Mouse (Mus musculus): Measurements from ENCODE around the gene Xbp1. TPM values are rescaled to one million over a fixed set of nuclear protein-coding genes. Genes with fewer than 3 reads are reported as not detected.
"Not testable (repeated sequence)": the region's sequence is repeated elsewhere in the genome, so short reads cannot be mapped to it uniquely, and the experiment has no call there.

Xbp1 gene
- polyA plus RNA-seq (2014; fragmentation: Nextera tagmentation; extraction: Ambion mirVana): 149 TPM in 2 replicates

GRCm38 (mm10) chr11:5520412-5521265 lies at the start of gene Xbp1:
Gene Xbp1, plus strand, starts transcription at chr11:5520659.
- Histone ChIP-seq H3K4me2 (peak within 1 kb of the TSS; percentile 88), H3K36me3 (ENCODE audit: control insufficient read depth, insufficient read depth, low read length) (peaks cover 25% of the 10 kb centered on the region), H3K9me3 (ENCODE audit: control insufficient read depth, low read length) (no peaks in the 10 kb centered on the region), H3K27me3 (replicated peaks; ENCODE audit: control insufficient read depth, insufficient read depth, low read length) (no peaks in the 10 kb centered on the region), H3K9ac (ENCODE audit: low read depth, low read length) (peak within 1 kb of the TSS; percentile 99), H3K27ac (ENCODE audit: low read depth, low read length) (peak within 1 kb of the TSS; percentile 96), H3K4me3 (ENCODE audit: low read depth, low read length) (peak within 1 kb of the TSS; percentile 95), H3K4me1 (replicated peaks; ENCODE audit: control insufficient read depth, insufficient read depth, low read length) (peaks cover 8% of the 10 kb centered on the region)
- ATAC-seq (replicated peaks; ENCODE audit: low FRiP score) (peak; percentile 97), DNase-seq (ENCODE audit: low spot score) (peak; percentile 99)
- under 1% methylated on average over 65 of the region's 72 CpGs for WGBS

- DNase-seq (ENCODE audit: low spot score): peak; percentile 51
- no peaks in the 10 kb centered on the region for H3K36me3 ChIP-seq (ENCODE audit: control insufficient read depth, insufficient read depth, low read length)
- no peak for ATAC-seq (replicated peaks; ENCODE audit: low FRiP score)
- H3K9ac ChIP-seq (ENCODE audit: low read depth, low read length): no peak overlapping the region
- no peak overlapping the region for H3K27ac ChIP-seq (ENCODE audit: low read depth, low read length)
- H3K9me3 ChIP-seq (ENCODE audit: control insufficient read depth, low read length): no peaks in the 10 kb centered on the region
- H3K4me3 ChIP-seq (ENCODE audit: low read depth, low read length): no peak overlapping the region
- no peaks in the 10 kb centered on the region for H3K27me3 ChIP-seq (replicated peaks; ENCODE audit: control insufficient read depth, insufficient read depth, low read length)
- no peaks in the 10 kb centered on the region for H3K4me1 ChIP-seq (replicated peaks; ENCODE audit: control insufficient read depth, insufficient read depth, low read length)
- no peak overlapping the region for H3K4me2 ChIP-seq
- 16% methylated on average over 5 of the region's 5 CpGs for WGBS
Measured at GRCm38 (mm10) chr11:5474130-5474529, 46.3 kb upstream of the Xbp1 start.

GRCm38 (mm10) chr11:5475556-5476118 lies 44.8 kb upstream of the Xbp1 start:
- H3K9ac ChIP-seq (ENCODE audit: low read depth, low read length); H3K4me3 ChIP-seq (ENCODE audit: low read depth, low read length); H3K9me3 ChIP-seq (ENCODE audit: control insufficient read depth, low read length); H3K27me3 ChIP-seq (replicated peaks; ENCODE audit: control insufficient read depth, insufficient read depth, low read length); H3K27ac ChIP-seq (ENCODE audit: low read depth, low read length); H3K36me3 ChIP-seq (ENCODE audit: control insufficient read depth, insufficient read depth, low read length); DNase-seq (ENCODE audit: low spot score); ATAC-seq (replicated peaks; ENCODE audit: low FRiP score); H3K4me2 ChIP-seq; H3K4me1 ChIP-seq (replicated peaks; ENCODE audit: control insufficient read depth, insufficient read depth, low read length): not testable (repeated sequence)
- WGBS: 100% methylated on average over 2 of the region's 2 CpGs

- Histone ChIP-seq H3K27me3 (replicated peaks; ENCODE audit: control insufficient read depth, insufficient read depth, low read length) (no peaks in the 10 kb centered on the region), H3K36me3 (ENCODE audit: control insufficient read depth, insufficient read depth, low read length) (no peaks in the 10 kb centered on the region), H3K4me2 (no peak overlapping the region), H3K4me3 (ENCODE audit: low read depth, low read length) (no peak overlapping the region), H3K27ac (ENCODE audit: low read depth, low read length) (no peak overlapping the region), H3K4me1 (replicated peaks; ENCODE audit: control insufficient read depth, insufficient read depth, low read length) (no peaks in the 10 kb centered on the region), H3K9ac (ENCODE audit: low read depth, low read length) (no peak overlapping the region), H3K9me3 (ENCODE audit: control insufficient read depth, low read length) (no peaks in the 10 kb centered on the region)
- ATAC-seq (replicated peaks; ENCODE audit: low FRiP score) (no peak), DNase-seq (ENCODE audit: low spot score) (no peak)
- 69% methylated on average over 4 of the region's 4 CpGs for WGBS
Measured at GRCm38 (mm10) chr11:5476806-5477205, 43.7 kb upstream of the Xbp1 start.

- no peaks in the 10 kb centered on the region for H3K36me3 ChIP-seq (ENCODE audit: control insufficient read depth, insufficient read depth, low read length)
- 67% methylated on average over 7 of the region's 7 CpGs for WGBS
- no peak for ATAC-seq (replicated peaks; ENCODE audit: low FRiP score)
- no peak for DNase-seq (ENCODE audit: low spot score)
- H3K27me3 ChIP-seq (replicated peaks; ENCODE audit: control insufficient read depth, insufficient read depth, low read length): no peaks in the 10 kb centered on the region
- H3K4me1 ChIP-seq (replicated peaks; ENCODE audit: control insufficient read depth, insufficient read depth, low read length): no peaks in the 10 kb centered on the region
- H3K9me3 ChIP-seq (ENCODE audit: control insufficient read depth, low read length): no peaks in the 10 kb centered on the region
- no peak overlapping the region for H3K27ac ChIP-seq (ENCODE audit: low read depth, low read length)
- no peak overlapping the region for H3K9ac ChIP-seq (ENCODE audit: low read depth, low read length)
- no peak overlapping the region for H3K4me2 ChIP-seq
- H3K4me3 ChIP-seq (ENCODE audit: low read depth, low read length): no peak overlapping the region
Measured at GRCm38 (mm10) chr11:5478193-5478592, 42.3 kb upstream of the Xbp1 start.

GRCm38 (mm10) chr11:5478831-5479230 lies 41.6 kb upstream of the Xbp1 start:
- H3K9ac ChIP-seq (ENCODE audit: low read depth, low read length): no peak overlapping the region
- DNase-seq (ENCODE audit: low spot score) (no peak), ATAC-seq (replicated peaks; ENCODE audit: low FRiP score) (no peak)
- H3K4me3 ChIP-seq (ENCODE audit: low read depth, low read length): no peak overlapping the region
- H3K4me2 ChIP-seq: no peak overlapping the region
- 82% methylated on average over 3 of the region's 3 CpGs for WGBS
- H3K27ac ChIP-seq (ENCODE audit: low read depth, low read length): no peak overlapping the region
- no peaks in the 10 kb centered on the region for H3K4me1 ChIP-seq (replicated peaks; ENCODE audit: control insufficient read depth, insufficient read depth, low read length)
- H3K9me3 ChIP-seq (ENCODE audit: control insufficient read depth, low read length): no peaks in the 10 kb centered on the region
- no peaks in the 10 kb centered on the region for H3K27me3 ChIP-seq (replicated peaks; ENCODE audit: control insufficient read depth, insufficient read depth, low read length)
- no peaks in the 10 kb centered on the region for H3K36me3 ChIP-seq (ENCODE audit: control insufficient read depth, insufficient read depth, low read length)

- H3K27ac ChIP-seq (ENCODE audit: low read depth, low read length): no peak overlapping the region
- no peaks in the 10 kb centered on the region for H3K36me3 ChIP-seq (ENCODE audit: control insufficient read depth, insufficient read depth, low read length)
- H3K4me1 ChIP-seq (replicated peaks; ENCODE audit: control insufficient read depth, insufficient read depth, low read length): no peaks in the 10 kb centered on the region
- H3K4me3 ChIP-seq (ENCODE audit: low read depth, low read length): no peak overlapping the region
- no peak overlapping the region for H3K9ac ChIP-seq (ENCODE audit: low read depth, low read length)
- H3K27me3 ChIP-seq (replicated peaks; ENCODE audit: control insufficient read depth, insufficient read depth, low read length): no peaks in the 10 kb centered on the region
- DNase-seq (ENCODE audit: low spot score) (no peak), ATAC-seq (replicated peaks; ENCODE audit: low FRiP score) (no peak)
- 81% methylated on average over 13 of the region's 13 CpGs for WGBS
- no peaks in the 10 kb centered on the region for H3K9me3 ChIP-seq (ENCODE audit: control insufficient read depth, low read length)
- no peak overlapping the region for H3K4me2 ChIP-seq
Measured at GRCm38 (mm10) chr11:5482581-5482980, 37.9 kb upstream of the Xbp1 start.

- Histone ChIP-seq H3K27me3 (replicated peaks; ENCODE audit: control insufficient read depth, insufficient read depth, low read length) (no peaks in the 10 kb centered on the region), H3K4me2 (peak overlapping the region; percentile 70), H3K4me3 (ENCODE audit: low read depth, low read length) (peak overlapping the region; percentile 51), H3K4me1 (replicated peaks; ENCODE audit: control insufficient read depth, insufficient read depth, low read length) (no peaks in the 10 kb centered on the region), H3K27ac (ENCODE audit: low read depth, low read length) (peak overlapping the region; percentile 8; the same call in 1 of the 2 replicates), H3K9me3 (ENCODE audit: control insufficient read depth, low read length) (no peaks in the 10 kb centered on the region), H3K36me3 (ENCODE audit: control insufficient read depth, insufficient read depth, low read length) (no peaks in the 10 kb centered on the region), H3K9ac (ENCODE audit: low read depth, low read length) (peak overlapping the region; percentile 65)
- WGBS: 11% methylated on average over 15 of the region's 15 CpGs
- DNase-seq (ENCODE audit: low spot score) (peak; percentile 82), ATAC-seq (replicated peaks; ENCODE audit: low FRiP score) (peak; percentile 79)
Measured at GRCm38 (mm10) chr11:5485193-5486011, 35.1 kb upstream of the Xbp1 start.

All from liver, embryonic 11.5 days (tissue).